Mouse (Mus musculus) thymus, adult 2 months (tissue): Measurements from ENCODE around the gene Qrfpr. TPM values are rescaled to one million over a fixed set of nuclear protein-coding genes. Genes with fewer than 3 reads are reported as not detected.

Experiments used
- DNase-seq: peaks from one replicate; pipeline ENCODE4 v3.0.0; 2021
- H3K27ac ChIP-seq: fragments of 200-500 bp; 2 replicates; pipeline ENCODE4 v1.5.1; 2012; ENCODE audit warnings: low read length, control low read depth; ENCODE audit not compliant: control insufficient read depth, insufficient read depth
- H3K27me3 ChIP-seq: fragments of 200-500 bp; 2 replicates; pipeline ENCODE4 v1.6.1; 2012; ENCODE audit warnings: mild to moderate bottlenecking, low read length, moderate library complexity, mixed read lengths; ENCODE audit not compliant: control insufficient read depth, insufficient read depth
- H3K36me3 ChIP-seq: fragments of 200-500 bp; 2 replicates; pipeline ENCODE4 v1.6.1; 2012; ENCODE audit warnings: mild to moderate bottlenecking, low read length, moderate library complexity; ENCODE audit not compliant: control insufficient read depth, insufficient read depth
- H3K4me1 ChIP-seq: fragments of 200-500 bp; replicated peaks from 2 replicates; pipeline ENCODE4 v1.6.1; 2012; ENCODE audit warnings: low read length; ENCODE audit not compliant: control insufficient read depth, insufficient read depth
- H3K4me3 ChIP-seq: fragments of 200-500 bp; 2 replicates; pipeline ENCODE4 v1.5.1; 2012; ENCODE audit warnings: mild to moderate bottlenecking, low read length, control low read depth, moderate library complexity; ENCODE audit not compliant: control insufficient read depth, insufficient read depth
- CTCF ChIP-seq: fragments of 200-500 bp; IDR thresholded peaks from 2 replicates; pipeline ENCODE4 v1.5.1; 2012; ENCODE audit warnings: mild to moderate bottlenecking, control low read depth, low read length, moderate library complexity, borderline replicate concordance; ENCODE audit not compliant: control insufficient read depth, poor library complexity, insufficient read depth; ENCODE audit errors: extremely low read depth
- POLR2A ChIP-seq: fragments of 200-500 bp; IDR thresholded peaks from 2 replicates; pipeline ENCODE4 v1.6.1; 2012; ENCODE audit warnings: mild to moderate bottlenecking, low read length, control low read depth, moderate library complexity; ENCODE audit not compliant: control insufficient read depth, poor library complexity, insufficient read depth; ENCODE audit errors: extremely low read depth
- WGBS: fragments of 180-500 bp; shearing (Covaris S2); methylation state at CpG from one replicate; pipeline ENCODE4 v1.1.7; 2018; 5-methylcytosine and 5-hydroxymethylcytosine counted together
- polyA plus RNA-seq: library from polyadenylated mRNA; depleted of rRNA; stranded (reverse); fragments of >200 nt; gene quantifications from 2 replicates; pipeline ENCODE4 v1.2.3, GENCODE M21; 2012; rRNA removed

The Qrfpr gene
- polyA plus RNA-seq, 1 experiment, result 1.2 TPM

DNA sequence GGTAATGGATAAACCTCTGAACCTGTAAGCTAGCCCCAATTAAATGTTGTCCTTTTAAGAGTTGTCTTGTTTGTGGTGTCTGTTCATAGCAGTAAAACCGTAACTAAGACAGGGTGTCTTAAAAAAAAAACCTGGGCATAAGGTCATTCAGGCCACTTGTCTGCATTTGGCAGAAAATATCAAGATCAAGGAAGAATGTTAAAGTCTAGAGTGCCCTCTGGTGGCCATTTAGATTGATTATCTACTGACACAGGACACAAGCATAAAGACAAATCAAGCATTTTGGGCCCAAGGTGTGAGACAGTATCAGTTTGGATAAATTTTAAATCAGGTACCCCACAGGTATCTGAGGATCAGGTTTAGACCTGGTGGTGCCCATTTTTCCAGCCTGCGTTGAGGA lies 84.6 kb downstream of the Qrfpr start:
- Histone ChIP-seq H3K36me3 (no peaks in the 10 kb centered on the region), H3K4me3 (no peak overlapping the region), H3K4me1 (no peaks in the 10 kb centered on the region), H3K27me3 (no peaks in the 10 kb centered on the region), H3K27ac (no peak overlapping the region)
- WGBS, result 44% methylated on average over 2 of the region's 2 CpGs
- no peak for TF ChIP-seq CTCF
- no peak for TF ChIP-seq POLR2A
- DNase-seq, result peak; percentile 19

DNA sequence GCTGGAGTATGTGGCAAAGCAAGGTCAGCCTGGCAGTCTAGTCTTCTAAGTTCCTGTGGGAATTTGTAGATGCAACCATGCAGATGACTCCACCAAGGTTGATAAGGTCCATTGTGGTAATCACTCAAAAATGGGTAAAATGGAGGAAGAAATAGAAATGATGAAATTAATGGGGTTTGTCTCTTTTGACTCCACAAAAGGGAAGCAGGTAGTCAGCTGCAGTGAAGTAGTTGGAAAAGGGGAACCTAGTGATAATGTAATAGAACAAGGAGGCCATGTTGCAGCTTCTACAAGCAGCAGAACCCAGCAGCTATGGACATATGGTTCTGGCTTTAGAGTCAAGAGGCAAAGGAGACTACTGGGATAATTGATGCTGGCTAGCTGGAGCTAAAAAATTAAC lies 86.0 kb downstream of the Qrfpr start:
- DNase-seq, result no peak
- H3K4me3 ChIP-seq, result no peak overlapping the region
- no peak overlapping the region for H3K27ac ChIP-seq
- no peaks in the 10 kb centered on the region for H3K27me3 ChIP-seq
- no peaks in the 10 kb centered on the region for H3K36me3 ChIP-seq
- TF ChIP-seq CTCF (no peak), POLR2A (no peak)
- no peaks in the 10 kb centered on the region for H3K4me1 ChIP-seq

Other genes with a start within 250 kb of the Qrfpr start
- gene Mccc1, start 221.6 kb downstream of the Qrfpr start, polyA plus RNA-seq, result 17.3 and 20.5 TPM in 2 replicates
- 0.01 and 0.03 TPM in 2 replicates for gene Ccdc144b, start 168.8 kb downstream of the Qrfpr start, polyA plus RNA-seq
- gene Acad9, start 156.3 kb downstream of the Qrfpr start, polyA plus RNA-seq, result 18.0 and 20.8 TPM in 2 replicates
- 1.3 and 1.4 TPM in 2 replicates for gene D3Ertd254e, start 71.3 kb downstream of the Qrfpr start, polyA plus RNA-seq